Mouse (Mus musculus) G1E (cell line): ENCODE results near the gene Ccer2.

Source experiments
- CTCF ChIP-seq: IDR thresholded peaks from 2 replicates; pipeline ENCODE4 v1.5.1; 2012; ENCODE audit warnings: low read depth, low read length, inconsistent platforms, mixed read lengths
- POLR2AphosphoS5 ChIP-seq: IDR thresholded peaks from 2 replicates; pipeline ENCODE4 v1.6.1; 2012; ENCODE audit warnings: low read depth, low read length, inconsistent platforms; ENCODE audit not compliant: insufficient replicate concordance

DNA sequence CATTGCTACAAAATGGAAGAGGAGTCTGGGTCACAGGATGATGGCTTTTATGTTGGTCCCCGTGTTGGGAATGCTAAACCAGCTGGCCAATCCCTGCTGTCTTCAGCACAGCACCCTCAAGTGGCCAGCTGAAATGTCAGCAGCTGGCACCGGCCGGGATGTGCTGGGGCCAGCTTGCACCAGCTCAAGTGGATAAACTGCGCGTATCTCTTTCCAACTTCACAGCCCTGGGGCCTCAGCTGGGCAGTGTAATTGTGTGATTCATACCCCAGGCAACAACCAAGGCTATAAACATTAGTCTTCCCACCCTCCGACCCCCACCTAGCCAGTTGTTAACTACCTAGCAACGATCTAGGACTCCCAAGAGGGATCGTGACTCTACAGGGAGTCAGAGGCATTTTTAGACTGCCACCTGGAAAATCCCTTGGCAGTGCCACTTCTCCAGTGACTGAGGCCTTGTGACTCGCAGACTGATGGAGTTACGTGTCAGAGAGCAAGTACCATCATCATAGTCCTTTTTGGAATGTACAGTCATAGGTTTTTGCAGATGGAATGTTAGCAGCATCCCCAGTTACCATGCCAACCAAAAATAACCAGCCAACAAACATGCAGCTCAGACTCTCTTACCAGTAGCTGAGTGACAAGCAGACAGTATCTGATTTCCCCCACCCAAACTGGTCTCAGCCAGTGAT is 28.2 kb upstream of the Ccer2 start:
- TF ChIP-seq CTCF = no peak
- no peak for TF ChIP-seq POLR2AphosphoS5
